Mouse (Mus musculus): ENCODE results near the gene Ninj2. TPM values are rescaled to one million over a fixed set of nuclear protein-coding genes. Genes with fewer than 3 reads are reported as not detected.
"Not testable (repeated sequence)": the region's sequence is repeated elsewhere in the genome, so short reads cannot be mapped to it uniquely, and the experiment has no call there.

Ninj2 gene
- total and polyA plus RNA-seq, 3 experiments: 1.1 to 6.5 TPM; not detected in 1

DNA sequence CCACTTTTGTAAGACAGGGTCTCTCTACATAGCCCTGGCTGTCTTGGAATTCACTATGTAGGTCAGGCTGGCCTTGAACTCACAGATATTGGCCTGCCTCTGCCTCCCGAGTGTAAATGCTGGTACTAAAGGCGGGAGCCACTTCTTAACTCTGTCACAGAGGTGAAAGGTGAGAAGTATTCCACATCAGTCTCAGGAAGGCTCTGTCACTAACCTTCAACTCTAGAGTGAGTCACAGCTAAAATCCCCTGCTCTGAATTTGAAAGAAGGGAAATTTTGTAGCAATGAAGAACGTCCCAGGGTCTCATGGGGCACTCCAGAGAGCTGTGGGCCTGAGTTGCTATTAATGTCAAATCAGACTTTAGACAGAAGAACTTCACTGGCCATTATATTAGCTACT lies 7.3 kb upstream of the Ninj2 start (continued):
- TF ChIP-seq ETS1 (conservative IDR thresholded peaks at IDR 0.05; ENCODE audit: low read depth, low read length) (peak; percentile 90), BHLHE40 (IDR thresholded peaks at IDR 0.05; ENCODE audit: low read depth, low read length) (peak; percentile 74)

DNA sequence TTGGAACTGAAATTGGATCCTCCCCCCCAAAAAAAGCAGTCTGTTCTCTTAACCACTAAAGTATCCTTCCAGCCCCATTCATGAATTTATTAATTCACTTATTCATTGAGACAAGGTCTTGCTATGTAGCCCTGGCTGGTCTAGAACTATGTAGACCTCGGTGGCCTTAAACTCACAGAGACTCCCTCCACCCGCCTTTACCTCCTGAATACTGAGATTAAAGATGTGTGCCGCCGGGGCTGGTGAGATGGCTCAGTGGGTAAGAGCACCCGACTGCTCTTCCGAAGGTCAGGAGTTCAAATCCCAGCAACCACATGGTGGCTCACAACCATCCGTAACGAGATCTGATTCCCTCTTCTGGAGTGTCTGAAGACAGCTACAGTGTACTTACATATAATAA lies 6.1 kb upstream of the Ninj2 start:
- in situ Hi-C loops (cut with MboI; ENCODE audit: low pct_ligation_motif_present, low pct_unique_long_range_greater_than_20kb, low sequenced_read_pairs); H3K27ac ChIP-seq (ENCODE audit: insufficient read depth, low read depth); H3K4me2 ChIP-seq (ENCODE audit: insufficient read depth, low read depth, poor library complexity, severe bottlenecking); H3K27me3 ChIP-seq (replicated peaks); H3K79me2 ChIP-seq (replicated peaks; ENCODE audit: control insufficient read depth, extremely low read depth, insufficient read depth, poor library complexity, severe bottlenecking); H3K4me3 ChIP-seq (replicated peaks in 1 of 3; ENCODE audit: low read depth in 2 of 3, low read length in 2 of 3, poor library complexity in 1 of 3); H3K36me3 ChIP-seq (replicated peaks in 1 of 2; ENCODE audit: control insufficient read depth in 1 of 2, insufficient read depth in 1 of 2, low read length in 1 of 2); H3K9me3 ChIP-seq (replicated peaks; ENCODE audit: low read length); H3K9ac ChIP-seq (ENCODE audit: insufficient read depth, low read depth); dilution Hi-C loops (cut with MboI; ENCODE audit: extremely low pct_ligation_motif_present, extremely low pct_unique_long_range_greater_than_20kb, low sequenced_read_pairs); DNase-seq (ENCODE audit: extremely low read depth): not testable (repeated sequence)
- H3K4me1 ChIP-seq (ENCODE audit: control insufficient read depth in 1 of 2, insufficient read depth in 2 of 2): peaks cover 28 to 78% of the 10 kb centered on the region in 2 experiments

DNA sequence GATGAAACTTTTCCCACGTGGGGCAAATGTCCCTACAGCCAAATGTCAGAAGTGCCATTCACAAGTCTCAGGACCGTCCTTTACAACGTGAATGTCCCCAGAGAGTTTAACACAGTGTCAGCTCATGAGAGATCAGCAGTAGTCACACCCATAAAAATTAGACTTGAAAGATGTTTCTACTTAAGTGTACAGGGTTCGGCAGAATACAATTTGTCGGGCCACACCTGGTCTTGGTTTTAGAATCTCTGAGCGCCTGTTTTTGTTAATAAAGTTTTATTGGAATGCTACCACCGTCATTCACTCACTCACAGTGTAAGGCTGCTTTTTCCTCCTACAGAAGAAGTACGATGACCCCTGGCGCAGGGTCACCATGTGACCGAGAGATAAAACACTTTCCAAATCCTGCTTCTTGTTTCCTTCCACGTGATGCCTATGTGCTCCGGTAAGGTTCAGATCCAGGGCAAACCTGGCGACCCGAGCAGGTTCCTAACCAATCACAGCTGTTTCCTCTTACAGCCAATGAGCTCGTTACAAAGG lies 2.4 kb upstream of the Ninj2 start:
- in situ Hi-C loops (cut with MboI; ENCODE audit: low pct_ligation_motif_present, low pct_unique_long_range_greater_than_20kb, low sequenced_read_pairs) (no loop called here), dilution Hi-C loops (cut with MboI; ENCODE audit: extremely low pct_ligation_motif_present, extremely low pct_unique_long_range_greater_than_20kb, low sequenced_read_pairs) (no loop called here)
- H3K27ac ChIP-seq (ENCODE audit: insufficient read depth, low read depth): peak overlapping the region; percentile 75
- H3K4me1 ChIP-seq (ENCODE audit: control insufficient read depth in 1 of 2, insufficient read depth in 2 of 2): peaks cover 25 to 78% of the 10 kb centered on the region in 2 experiments
- H3K36me3 ChIP-seq (replicated peaks in 1 of 2; ENCODE audit: control insufficient read depth in 1 of 2, insufficient read depth in 1 of 2, low read length in 1 of 2): no peaks in the 10 kb centered on the region
- no peaks in the 10 kb centered on the region for H3K27me3 ChIP-seq (replicated peaks)
- DNase-seq (ENCODE audit: extremely low read depth): peak; percentile 81
- peak overlapping the region in 1 of 3 experiments; percentile 32 for H3K4me3 ChIP-seq (replicated peaks in 1 of 3; ENCODE audit: low read depth in 2 of 3, low read length in 2 of 3, poor library complexity in 1 of 3)
- H3K79me2 ChIP-seq (replicated peaks; ENCODE audit: control insufficient read depth, extremely low read depth, insufficient read depth, poor library complexity, severe bottlenecking): no peaks in the 10 kb centered on the region
- no peak for TF ChIP-seq JUN (IDR thresholded peaks at IDR 0.05; ENCODE audit: insufficient read depth, low read depth, low read length)
- TF ChIP-seq ZNF384 (IDR thresholded peaks at IDR 0.05; ENCODE audit: low read depth, low read length): no peak
- no peak for TF ChIP-seq MAZ (IDR thresholded peaks at IDR 0.05; ENCODE audit: low read depth, low read length)
- TF ChIP-seq MXI1 (IDR thresholded peaks at IDR 0.05; ENCODE audit: low read depth, low read length): peak; percentile 69
- no peak for TF ChIP-seq CHD2 (IDR thresholded peaks at IDR 0.05; ENCODE audit: low read length)
- no peak for TF ChIP-seq E2F4 (IDR thresholded peaks at IDR 0.05; ENCODE audit: insufficient replicate concordance, low read depth, low read length)
- TF ChIP-seq MEF2A (IDR thresholded peaks at IDR 0.05; ENCODE audit: borderline replicate concordance, low read depth, low read length): 0 out of 2 replicates have a peak, but pooled peaks have one; percentile 5
- peak; percentile 61 for TF ChIP-seq USF2 (conservative IDR thresholded peaks at IDR 0.05; ENCODE audit: low read depth, low read length)
- TF ChIP-seq IRF4 (IDR thresholded peaks at IDR 0.05; ENCODE audit: low read depth, low read length): peak; percentile 9; the same call in 1 of the 2 replicates
- TF ChIP-seq UBTF (IDR thresholded peaks at IDR 0.05; ENCODE audit: low read depth, low read length): no peak
- no peak for TF ChIP-seq ZC3H11A (IDR thresholded peaks at IDR 0.05; ENCODE audit: low read depth, low read length)
- no peak for TF ChIP-seq ZKSCAN1 (IDR thresholded peaks at IDR 0.05; ENCODE audit: borderline replicate concordance, low read depth, low read length)
- no peak for TF ChIP-seq JUND (conservative IDR thresholded peaks at IDR 0.05; ENCODE audit: low read depth, low read length)
- TF ChIP-seq ELF1 (IDR thresholded peaks at IDR 0.05; ENCODE audit: low read depth, low read length): peak; percentile 9; the same call in 1 of the 2 replicates
- peak; percentile 57 for TF ChIP-seq HCFC1 (IDR thresholded peaks at IDR 0.05; ENCODE audit: low read depth, low read length)
- TF ChIP-seq USF1 (IDR thresholded peaks at IDR 0.05; ENCODE audit: low read depth, low read length): peak; percentile 76
- peak; percentile 94 for TF ChIP-seq BHLHE40 (IDR thresholded peaks at IDR 0.05; ENCODE audit: low read depth, low read length)
- TF ChIP-seq KAT2A (IDR thresholded peaks at IDR 0.05; ENCODE audit: insufficient replicate concordance, low read length): 0 out of 2 replicates have a peak, but pooled peaks have one; percentile 31
- no peak for TF ChIP-seq CTCF (conservative IDR thresholded peaks at IDR 0.05 in 1 of 2, IDR thresholded peaks at IDR 0.05 in 1 of 2; ENCODE audit: low read depth in 2 of 2, low read length in 2 of 2)
- no peak for TF ChIP-seq ZMIZ1 (IDR thresholded peaks at IDR 0.05; ENCODE audit: low read depth, low read length)
- TF ChIP-seq TCF12 (IDR thresholded peaks at IDR 0.05; ENCODE audit: low read depth, low read length): peak; percentile 53; the same call in 1 of the 2 replicates
- no peak; the same call in 1 of the 2 replicates for TF ChIP-seq TBP (conservative IDR thresholded peaks at IDR 0.05; ENCODE audit: low read depth, low read length)
- TF ChIP-seq ETS1 (conservative IDR thresholded peaks at IDR 0.05; ENCODE audit: low read depth, low read length): peak; percentile 74
- TF ChIP-seq POLR2A (IDR thresholded peaks at IDR 0.05; ENCODE audit: low read depth, low read length): no peak; the same call in 1 of the 2 replicates
- peak; percentile 77 for TF ChIP-seq MAX (IDR thresholded peaks at IDR 0.05; ENCODE audit: low read length)
- TF ChIP-seq RAD21 (IDR thresholded peaks at IDR 0.05; ENCODE audit: low read depth, low read length): no peak; the same call in none of the 2 replicates
- no peak for TF ChIP-seq CHD1 (IDR thresholded peaks at IDR 0.05; ENCODE audit: low read depth, low read length)
- no peak overlapping the region; the same call in 1 of the 2 replicates for H3K4me2 ChIP-seq (ENCODE audit: insufficient read depth, low read depth, poor library complexity, severe bottlenecking)
- H3K9me3 ChIP-seq (replicated peaks; ENCODE audit: low read length): no peaks in the 10 kb centered on the region
- H3K9ac ChIP-seq (ENCODE audit: insufficient read depth, low read depth): peak overlapping the region; percentile 32; the same call in 1 of the 2 replicates
